Mouse (Mus musculus): ENCODE results near the gene Gm3646. TPM values are rescaled to one million over a fixed set of nuclear protein-coding genes. Genes with fewer than 3 reads are reported as not detected.

Gene Gm3646
- polyA plus RNA-seq, 1 experiment: not detected

- no peak for TF ChIP-seq GATA1 (IDR thresholded peaks at IDR 0.05; ENCODE audit: low read length)
Observed at GRCm38 (mm10) chr1:39813067-39813466, 7.9 kb upstream of the Gm3646 start.

- TF ChIP-seq GATA1 (IDR thresholded peaks at IDR 0.05; ENCODE audit: low read length): no peak
Observed at GRCm38 (mm10) chr1:39804789-39805188, 343 bp downstream of the Gm3646 start.

GRCm38 (mm10) chr1:39802946-39803345 lies 2.2 kb downstream of the Gm3646 start:
- no peak for TF ChIP-seq GATA1 (IDR thresholded peaks at IDR 0.05; ENCODE audit: low read length)

- no peak for TF ChIP-seq GATA1 (IDR thresholded peaks at IDR 0.05; ENCODE audit: low read length)
Observed at GRCm38 (mm10) chr1:39797496-39797895, 7.6 kb downstream of the Gm3646 start.

- no peak for TF ChIP-seq GATA1 (IDR thresholded peaks at IDR 0.05; ENCODE audit: low read length)
Observed at GRCm38 (mm10) chr1:39796765-39797164, 8.4 kb downstream of the Gm3646 start.

- TF ChIP-seq GATA1 (IDR thresholded peaks at IDR 0.05; ENCODE audit: low read length): no peak
Observed at GRCm38 (mm10) chr1:39784632-39785031, 20.5 kb downstream of the Gm3646 start.

- no peak for TF ChIP-seq GATA1 (IDR thresholded peaks at IDR 0.05; ENCODE audit: low read length)
Observed at GRCm38 (mm10) chr1:39781835-39782234, 23.3 kb downstream of the Gm3646 start.

GRCm38 (mm10) chr1:39779111-39779980 lies 25.8 kb downstream of the Gm3646 start:
- TF ChIP-seq GATA1 (IDR thresholded peaks at IDR 0.05; ENCODE audit: low read length): no peak

- no peak for TF ChIP-seq GATA1 (IDR thresholded peaks at IDR 0.05; ENCODE audit: low read length)
Observed at GRCm38 (mm10) chr1:39773991-39774729, 31.0 kb downstream of the Gm3646 start.

- TF ChIP-seq GATA1 (IDR thresholded peaks at IDR 0.05; ENCODE audit: low read length): no peak
Observed at GRCm38 (mm10) chr1:39773551-39773950, 31.6 kb downstream of the Gm3646 start.

- TF ChIP-seq GATA1 (IDR thresholded peaks at IDR 0.05; ENCODE audit: low read length): no peak
Observed at GRCm38 (mm10) chr1:39772401-39773095, 32.6 kb downstream of the Gm3646 start.

GRCm38 (mm10) chr1:39770436-39770835 lies 34.7 kb downstream of the Gm3646 start:
- TF ChIP-seq GATA1 (IDR thresholded peaks at IDR 0.05; ENCODE audit: low read length): no peak

- no peak for TF ChIP-seq GATA1 (IDR thresholded peaks at IDR 0.05; ENCODE audit: low read length)
Observed at GRCm38 (mm10) chr1:39768017-39768416, 37.1 kb downstream of the Gm3646 start.

- TF ChIP-seq GATA1 (IDR thresholded peaks at IDR 0.05; ENCODE audit: low read length): no peak
Observed at GRCm38 (mm10) chr1:39765854-39766493, 39.2 kb downstream of the Gm3646 start.

GRCm38 (mm10) chr1:39762025-39762370 lies 43.1 kb downstream of the Gm3646 start:
- TF ChIP-seq GATA1 (IDR thresholded peaks at IDR 0.05; ENCODE audit: low read length): no peak
